In the genomic region with DNA sequence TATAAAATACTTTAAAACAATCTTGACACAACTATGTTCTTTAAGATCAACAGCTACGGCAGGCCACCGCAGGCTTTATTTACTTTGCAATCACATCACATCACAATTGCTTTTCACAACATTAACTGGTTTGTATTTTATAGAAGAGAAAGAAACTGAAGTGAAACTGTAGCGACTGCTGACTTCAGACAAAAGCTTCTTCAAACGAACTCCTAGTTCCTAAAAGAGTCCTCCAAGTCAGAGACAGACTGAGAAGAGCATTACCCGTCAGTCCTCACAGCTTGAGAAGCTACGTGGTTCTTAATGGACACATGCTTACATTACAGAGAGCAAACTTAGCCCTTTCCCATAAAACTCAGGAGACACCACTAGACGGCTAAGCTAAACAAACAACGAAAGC, we compare ENCODE assay signal across 20 mouse cellular contexts. TPM values are rescaled to one million over a fixed set of nuclear protein-coding genes. Genes with fewer than 3 reads are reported as not detected.
DNase-seq lines count a peak whose midpoint lies in the region; ATAC-seq and TF ChIP-seq lines count a peak whose summit lies in the region.
"Had no signal": no experiment of that assay in that cellular context is flagged by ENCODE, and none has a peak within 500 bp of the region (broad histone marks: within the 10 kb centered on the region; RNA-seq: fewer than 3 reads in every experiment).

No protein-coding gene starts in this region.

- H3K4me3 ChIP-seq in kidney, postnatal 0 days (replicated peaks; ENCODE audit: low read depth, low read length): no peak overlapping the region
- H3K4me3 ChIP-seq in kidney, embryonic 14.5 days (ENCODE audit: low read length): no peak overlapping the region
- no peak overlapping the region for H3K4me3 ChIP-seq in bone marrow macrophage, adult 2 months (ENCODE audit: insufficient read depth, low read length)
- H3K4me3 ChIP-seq in macrophage (ENCODE audit: inconsistent target): no peak overlapping the region
- H3K4me3 ChIP-seq: embryonic facial prominence, embryonic 10.5 days; erythroblast, embryonic 14.5 days; hindbrain, embryonic 12.5 days; limb, embryonic 15.5 days had no signal

- no peak overlapping the region for H3K9ac ChIP-seq in kidney, postnatal 0 days (ENCODE audit: low read depth, low read length)
- no peak overlapping the region for H3K9ac ChIP-seq in kidney, embryonic 14.5 days (ENCODE audit: low read depth, low read length)
- H3K9ac ChIP-seq: hindbrain, embryonic 12.5 days; limb, embryonic 15.5 days had no signal

- no peaks in the 10 kb centered on the region for H3K27me3 ChIP-seq in kidney, postnatal 0 days (ENCODE audit: insufficient read depth, low read length)
- no peaks in the 10 kb centered on the region for H3K27me3 ChIP-seq in kidney, embryonic 14.5 days (ENCODE audit: control insufficient read depth, insufficient read depth, low read length)
- H3K27me3 ChIP-seq: hindbrain, embryonic 12.5 days; limb, embryonic 15.5 days had no signal

- ATAC-seq in kidney, postnatal 0 days (replicated peaks; ENCODE audit: low FRiP score, low read depth): no peak
- no peak for ATAC-seq in kidney, embryonic 14.5 days (ENCODE audit: low FRiP score, low TSS enrichment)
- ATAC-seq: CD4-positive, CD25-positive, alpha-beta regulatory T cell, adult 4 months; forebrain, embryonic 16.5 days had no signal

- 0 out of 2 replicates have a peak, but pooled peaks cover 11% of the 10 kb centered on the region for H3K4me1 ChIP-seq in kidney, postnatal 0 days (replicated peaks; ENCODE audit: insufficient read depth, low read length)
- H3K4me1 ChIP-seq in kidney, embryonic 14.5 days (ENCODE audit: control insufficient read depth, insufficient read depth, low read length): no peaks in the 10 kb centered on the region
- peaks cover 34% of the 10 kb centered on the region for H3K4me1 ChIP-seq in bone marrow macrophage, adult 2 months (ENCODE audit: control insufficient read depth, insufficient read depth, low read length)
- H3K4me1 ChIP-seq: hindbrain, embryonic 12.5 days had no signal

- no peak for DNase-seq in kidney, postnatal 0 days (ENCODE audit: low spot score)
- DNase-seq in A20 (ENCODE audit: low read depth, low spot score): peak; percentile 55
- DNase-seq in cerebellum, postnatal 25 days: no peak
- no peak for DNase-seq in adrenal gland, adult 2 months
- no peak for DNase-seq in adrenal gland, postnatal 25 days
- DNase-seq: adrenal gland, postnatal 10 days; cerebellum, postnatal 10 days; kidney, adult 18-20 months; retina, postnatal 1 day; thymus, postnatal 36 days had no signal

- TF ChIP-seq POLR2A in bone marrow macrophage, adult 2 months (IDR thresholded peaks at IDR 0.05; ENCODE audit: borderline replicate concordance, low read depth, low read length): no peak

- H3K4me2 ChIP-seq in kidney, postnatal 0 days (ENCODE audit: low read length): peak overlapping the region; percentile 21
- H3K4me2 ChIP-seq in kidney, embryonic 14.5 days (replicated peaks; ENCODE audit: low read depth, low read length): no peak overlapping the region; the same call in 1 of the 2 replicates
- H3K4me2 ChIP-seq: heart, embryonic 11.5 days; hindbrain, embryonic 12.5 days; limb, embryonic 15.5 days had no signal

- H3K9me3 ChIP-seq in kidney, postnatal 0 days (replicated peaks; ENCODE audit: low read length): no peaks in the 10 kb centered on the region
- H3K9me3 ChIP-seq in kidney, embryonic 14.5 days (ENCODE audit: control insufficient read depth, low read length): no peaks in the 10 kb centered on the region
- H3K9me3 ChIP-seq: embryonic facial prominence, embryonic 10.5 days; hindbrain, embryonic 12.5 days; limb, embryonic 15.5 days had no signal

- no peak for TF ChIP-seq CTCF in kidney, postnatal 0 days (IDR thresholded peaks at IDR 0.05; ENCODE audit: low read depth)
- TF ChIP-seq CTCF in bone marrow macrophage, adult 2 months (IDR thresholded peaks at IDR 0.05; ENCODE audit: low read depth, low read length): no peak

- H3K27ac ChIP-seq in kidney, postnatal 0 days: no peak overlapping the region
- H3K27ac ChIP-seq in kidney, embryonic 14.5 days (ENCODE audit: low read depth, low read length): no peak overlapping the region
- H3K27ac ChIP-seq in bone marrow macrophage, adult 2 months (ENCODE audit: insufficient read depth, low read depth, low read length): peak overlapping the region; percentile 75
- peak overlapping the region; percentile 65 for H3K27ac ChIP-seq in macrophage
- H3K27ac ChIP-seq: embryonic facial prominence, embryonic 10.5 days; hindbrain, embryonic 12.5 days; limb, embryonic 15.5 days had no signal

- 35% methylated on average over 8 of the region's 8 CpGs for WGBS in kidney, postnatal 0 days
- 37% methylated on average over 8 of the region's 8 CpGs for WGBS in kidney, embryonic 14.5 days
- 44% methylated on average over 7 of the region's 8 CpGs for WGBS in macrophage (ENCODE audit: missing documents)

- 0 out of 2 replicates have a peak, but pooled peaks cover 3% of the 10 kb centered on the region for H3K36me3 ChIP-seq in kidney, postnatal 0 days (ENCODE audit: insufficient read depth, low read length)
- no peaks in the 10 kb centered on the region for H3K36me3 ChIP-seq in kidney, embryonic 14.5 days (ENCODE audit: control insufficient read depth, insufficient read depth, low read length)
- no peaks in the 10 kb centered on the region for H3K36me3 ChIP-seq in macrophage (ENCODE audit: inconsistent target)
- H3K36me3 ChIP-seq: limb, embryonic 15.5 days had no signal

- H3K79me2 ChIP-seq in macrophage (ENCODE audit: inconsistent target): no peaks in the 10 kb centered on the region

RNA-seq across cellular contexts. Expression of a gene that starts 48.4 kb away (rescaled TPM):
- polyA plus RNA-seq in kidney, postnatal 0 days (2015; fragmentation: Nextera tagmentation; extraction: Ambion mirVana): 37.8 and 38.5 TPM in 2 replicates
- polyA plus RNA-seq in kidney, embryonic 14.5 days (2014; fragmentation: Nextera tagmentation; extraction: Ambion mirVana): 30.3 and 53.2 TPM in 2 replicates
- polyA plus RNA-seq in bone marrow macrophage, adult 2 months (2012; ENCODE audit: insufficient read depth, insufficient read length, missing spikeins): 57.0 and 57.2 TPM in 2 replicates
- total RNA-seq in macrophage (2018; cell fraction: chromatin; rRNA removed): 100 to 1,000 TPM in 19 of 26 experiments, 10 to 100 TPM in 7; 70.5 to 173 (median 117) TPM
- 100 to 1,000 TPM in 9 of 26 experiments, 10 to 100 TPM in 17; 57.6 to 135 (median 96.4) TPM for total RNA-seq in macrophage (2018; cell fraction: cytosol; rRNA removed)
- total RNA-seq in macrophage (2018; cell fraction: nucleus; rRNA removed): 100 to 1,000 TPM; 102 to 289 (median 159) TPM
- polyA plus RNA-seq in macrophage (2018): 72.1 to 135 TPM (median 74.7 TPM) in 3 replicates
- 100 to 1,000 TPM; 159 to 186 TPM for total RNA-seq in adrenal gland, adult 2 months (2021)
- 50.5 and 66.8 TPM in 2 replicates for polyA plus RNA-seq in adrenal gland, adult 2 months (2012; rRNA removed)
- 176 and 179 TPM in 2 replicates for total RNA-seq in adrenal gland, postnatal 25 days (2021)

Comparison
In these comparisons a context has a peak if more than half of its experiments do, and no peak if none do; other contexts are left out.
1. H3K27ac ChIP-seq: peak in bone marrow macrophage, adult 2 months (single experiment) and macrophage (single experiment); none in kidney, postnatal 0 days (single experiment) and kidney, embryonic 14.5 days (single experiment).